Mouse (Mus musculus): ENCODE results near the gene Capn7.

GRCm38 (mm10) chr14:31369377-31369776 is 32.9 kb downstream of the Capn7 start:
- no peak for TF ChIP-seq CTCF (conservative IDR thresholded peaks at IDR 0.05; ENCODE audit: low read length)
- no peak for TF ChIP-seq NANOG (IDR thresholded peaks at IDR 0.05; ENCODE audit: borderline replicate concordance, low read length)
- no peak for TF ChIP-seq POU5F1 (IDR thresholded peaks at IDR 0.05; ENCODE audit: borderline replicate concordance, low read length)

Measured in E14TG2a.4 (cell line).